Mouse (Mus musculus): ENCODE data around the gene Pla2g7.

GRCm38 (mm10) chr17:43589750-43590149 is 21.9 kb downstream of the Pla2g7 start:
- TF ChIP-seq CTCF (IDR thresholded peaks at IDR 0.05; ENCODE audit: borderline replicate concordance, insufficient read depth, low read length): no peak
- no peak for TF ChIP-seq POLR2A (IDR thresholded peaks at IDR 0.05; ENCODE audit: low read depth, low read length)

All from embryonic fibroblast, embryonic 13.5 days (primary cell).